Mouse (Mus musculus) spleen, embryonic (tissue): ENCODE data around the gene Pom121l2.

Experiments
- CTCF ChIA-PET: fragments of 350-600 bp; sonication (Branson Sonifier 250); formaldehyde crosslinking; loops from one replicate; lab custom pipeline; 2022; lab: Charles Lee

Gene Pom121l2

DNA sequence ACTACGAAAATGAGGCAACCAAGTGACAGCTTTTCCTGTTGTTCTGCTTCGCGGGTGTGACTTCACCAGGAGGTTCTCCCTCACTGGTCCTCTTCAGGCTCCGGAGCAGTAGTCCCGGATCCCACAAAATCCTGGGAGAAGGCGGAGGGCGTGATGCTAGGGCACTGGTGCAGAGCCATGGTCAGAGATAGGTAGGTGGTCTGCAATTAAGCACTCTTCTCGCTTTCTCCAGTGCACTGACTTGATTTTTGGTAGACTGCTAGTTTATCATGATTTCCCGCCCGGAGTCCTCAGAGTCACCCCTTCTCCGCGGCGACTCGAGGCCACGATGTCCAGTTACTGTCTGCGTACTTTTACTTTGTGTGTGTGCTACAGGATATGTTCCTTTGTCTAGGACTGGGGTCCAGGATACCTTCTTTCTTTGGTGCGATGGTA lies 33.4 kb downstream of the Pom121l2 start:
- CTCF ChIA-PET = interaction anchor here (1.7 to 2.9 kb wide), 2 partner anchors 9 to 18 kb away, joined by 5 to 12 read pairs; no protein-coding TSS in a partner anchor

DNA sequence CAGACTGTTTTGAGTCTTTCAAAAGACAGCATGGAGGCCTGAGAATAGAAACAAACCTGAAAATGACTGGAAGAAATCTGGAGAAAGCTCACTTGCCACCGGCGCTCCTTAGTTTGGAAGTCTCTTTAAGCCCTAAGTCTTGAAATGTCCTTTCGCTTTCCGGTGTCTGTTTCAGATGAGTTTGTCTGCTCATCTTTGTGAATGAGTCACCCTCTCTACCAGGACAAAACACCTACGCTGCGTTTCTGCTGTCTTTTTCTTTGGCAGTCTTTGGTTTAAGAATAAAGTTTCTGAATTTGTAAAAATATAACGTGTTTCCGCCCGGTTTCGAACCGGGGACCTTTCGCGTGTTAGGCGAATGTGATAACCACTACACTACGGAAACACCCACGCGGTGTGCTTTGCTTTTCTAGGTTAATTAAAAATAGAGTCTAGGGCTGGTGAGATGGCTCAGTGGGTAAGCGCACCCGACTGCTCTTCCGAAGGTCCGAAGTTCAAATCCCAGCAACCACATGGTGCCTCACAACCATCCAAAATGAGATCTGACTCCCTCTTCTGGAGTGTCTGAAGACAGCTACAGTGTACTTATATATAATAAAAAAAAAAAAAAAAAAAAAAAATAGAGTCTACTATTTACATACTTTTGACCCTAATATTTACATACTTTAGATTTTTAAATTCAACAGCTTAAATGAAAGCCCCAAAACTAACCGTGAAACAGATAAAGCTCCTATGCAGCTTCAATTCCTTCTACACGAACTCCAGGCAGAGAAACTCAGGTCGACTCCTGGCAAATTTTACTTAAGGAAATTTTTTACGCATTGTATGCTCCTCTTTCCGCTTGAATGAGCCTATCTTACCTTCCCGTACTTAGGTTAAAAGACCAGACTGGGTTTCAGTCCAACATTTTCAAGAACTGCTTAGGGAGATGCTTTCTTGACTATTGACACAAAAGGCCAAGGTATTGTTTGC lies 34.8 kb downstream of the Pom121l2 start:
- CTCF ChIA-PET = interaction anchor here (0.6 to 2.9 kb wide), 4 partner anchors 10 to 133 kb away, joined by 3 to 12 read pairs (median 4); no protein-coding TSS in a partner anchor

DNA sequence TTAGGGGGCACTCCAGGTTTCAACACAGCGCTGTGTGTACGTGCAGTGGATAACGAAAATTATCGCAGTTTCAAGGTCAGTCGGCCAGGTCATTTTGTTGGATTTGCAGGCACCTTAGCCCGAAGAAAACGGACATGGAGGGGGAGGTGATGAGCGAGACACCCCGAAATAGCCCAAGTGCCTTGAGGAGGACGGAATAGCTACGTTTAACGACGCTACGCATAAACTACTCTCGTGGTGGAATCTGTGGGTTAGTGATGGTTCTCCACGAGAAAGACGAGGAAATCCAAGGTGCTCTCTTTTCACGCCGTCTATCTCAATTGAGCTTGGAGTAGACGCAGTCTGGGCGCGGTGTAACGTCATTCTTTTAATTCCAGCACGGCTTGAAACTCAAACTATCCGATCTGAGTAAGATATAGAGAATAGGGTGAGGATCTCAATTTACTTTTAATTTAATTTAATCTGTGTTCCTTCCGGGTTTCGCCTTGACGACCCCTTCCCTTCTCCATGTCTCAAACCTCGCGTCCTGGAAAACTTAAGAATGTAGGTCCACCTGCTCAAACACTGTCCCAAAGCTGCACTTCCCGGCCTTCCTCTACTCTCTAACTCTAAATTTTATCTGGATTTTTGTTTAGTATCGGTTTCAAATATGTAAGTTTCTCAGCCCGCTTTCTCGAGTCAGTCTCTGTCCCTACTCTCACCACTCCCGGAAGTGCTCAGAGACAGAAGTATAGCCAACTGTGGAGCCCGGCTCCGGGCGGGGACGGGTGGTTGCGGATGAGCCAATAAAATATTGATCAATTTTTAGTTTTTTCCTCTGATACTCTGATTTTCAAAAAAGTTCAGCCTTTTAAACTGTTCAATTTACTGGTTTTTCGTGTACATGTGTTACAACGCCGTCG lies 39.2 kb downstream of the Pom121l2 start:
- CTCF ChIA-PET = interaction anchor here (0.6 to 1.4 kb wide), 2 partner anchors 10 to 14 kb away, joined by 4 to 6 read pairs; no protein-coding TSS in a partner anchor

DNA sequence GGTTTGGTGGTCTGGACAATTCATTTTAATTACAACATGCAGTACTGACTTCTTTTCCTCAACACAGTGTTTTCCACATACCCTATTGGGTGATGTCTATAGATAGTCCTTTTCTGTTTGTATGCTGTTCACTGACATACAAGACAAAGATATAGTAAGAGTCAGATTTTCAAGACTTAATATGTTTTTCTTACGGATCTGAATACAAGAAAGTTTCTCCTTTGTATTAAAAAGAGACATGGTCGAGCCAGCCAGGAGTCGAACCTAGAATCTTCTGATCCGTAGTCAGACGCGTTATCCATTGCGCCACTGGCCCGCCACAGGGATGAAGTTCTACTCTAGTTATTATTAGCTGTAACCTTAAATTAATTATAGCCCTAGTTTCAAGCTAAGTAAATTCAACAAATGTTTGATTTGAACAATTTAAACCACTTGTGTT lies 39.9 kb downstream of the Pom121l2 start:
- CTCF ChIA-PET = interaction anchor here (1.6 kb wide), 1 partner anchor 47 kb away, joined by 6 read pairs; no protein-coding TSS in a partner anchor

- CTCF ChIA-PET = interaction anchor here (1.6 kb wide), 1 partner anchor 48 kb away, joined by 6 read pairs; no protein-coding TSS in a partner anchor
Measured at GRCm38 (mm10) chr13:22021581-22021980, 40.6 kb downstream of the Pom121l2 start.

DNA sequence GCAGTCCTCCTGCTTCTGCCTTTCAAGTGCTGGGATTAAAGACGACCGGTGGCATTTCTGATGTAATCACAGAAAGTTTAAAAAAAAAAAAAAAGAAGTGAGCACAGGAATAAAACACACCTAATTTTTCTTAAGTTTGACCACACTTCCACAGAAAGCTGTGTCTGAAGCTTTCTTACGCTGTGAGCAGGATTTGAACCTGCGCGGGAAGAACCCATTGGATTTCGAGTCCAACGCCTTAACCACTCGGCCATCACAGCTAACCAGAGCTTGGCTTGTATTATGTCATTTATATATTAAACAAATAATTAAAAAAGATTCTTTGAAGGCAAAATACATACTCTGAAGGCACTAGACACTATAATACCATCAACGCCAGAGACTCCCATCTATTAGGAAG lies 41.2 kb downstream of the Pom121l2 start:
- CTCF ChIA-PET = interaction anchor here (0.7 to 1.6 kb wide), 3 partner anchors 16 to 678 kb away, joined by 4 to 7 read pairs (median 6); no protein-coding TSS in a partner anchor

DNA sequence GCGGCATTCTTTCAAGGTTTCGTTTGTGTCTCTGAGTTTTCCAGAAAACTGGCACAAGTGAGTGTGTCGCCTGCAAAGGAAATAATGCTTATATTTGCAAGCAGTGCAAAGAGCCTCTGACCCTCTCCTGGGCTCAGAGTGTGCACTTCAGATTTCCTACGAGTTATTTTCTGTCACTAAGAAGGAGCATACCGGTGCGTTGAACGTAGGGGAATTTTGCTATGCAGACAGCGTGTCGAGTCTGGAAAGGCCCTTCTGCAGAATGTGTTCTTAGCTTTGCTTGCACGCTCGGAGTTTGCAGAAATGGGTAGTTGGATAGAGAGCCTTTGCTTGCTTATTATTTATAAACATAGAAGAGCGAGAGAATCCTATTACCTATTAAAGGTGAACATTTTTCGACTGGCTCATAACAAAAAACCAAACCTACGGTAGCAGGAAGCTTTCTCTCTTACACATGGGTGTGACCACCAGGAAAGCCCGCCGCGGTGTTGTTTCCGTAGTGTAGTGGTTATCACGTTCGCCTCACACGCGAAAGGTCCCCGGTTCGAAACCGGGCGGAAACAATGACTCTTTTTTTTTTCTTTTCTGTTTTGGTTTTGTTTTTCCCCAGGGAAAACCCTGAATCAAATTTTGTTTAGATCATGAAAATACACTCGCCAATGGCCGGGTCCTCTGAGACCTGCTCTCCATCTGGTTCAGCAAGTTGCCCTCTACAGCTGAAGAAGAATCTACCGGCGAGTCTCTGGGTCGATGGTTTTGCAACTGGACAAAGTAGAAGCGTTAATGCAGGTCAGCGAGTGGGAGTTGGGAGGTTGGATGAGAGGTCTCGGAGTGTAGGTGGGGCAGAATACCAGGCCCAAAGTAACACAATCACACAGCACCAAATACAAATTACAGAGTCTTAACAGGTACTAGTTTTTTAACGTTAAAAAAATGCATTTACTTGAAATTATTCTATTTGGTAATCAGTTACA lies 45.4 kb downstream of the Pom121l2 start:
- CTCF ChIA-PET = interaction anchor here (1.0 kb wide), 1 partner anchor 8 kb away, joined by 4 read pairs; no protein-coding TSS in a partner anchor

DNA sequence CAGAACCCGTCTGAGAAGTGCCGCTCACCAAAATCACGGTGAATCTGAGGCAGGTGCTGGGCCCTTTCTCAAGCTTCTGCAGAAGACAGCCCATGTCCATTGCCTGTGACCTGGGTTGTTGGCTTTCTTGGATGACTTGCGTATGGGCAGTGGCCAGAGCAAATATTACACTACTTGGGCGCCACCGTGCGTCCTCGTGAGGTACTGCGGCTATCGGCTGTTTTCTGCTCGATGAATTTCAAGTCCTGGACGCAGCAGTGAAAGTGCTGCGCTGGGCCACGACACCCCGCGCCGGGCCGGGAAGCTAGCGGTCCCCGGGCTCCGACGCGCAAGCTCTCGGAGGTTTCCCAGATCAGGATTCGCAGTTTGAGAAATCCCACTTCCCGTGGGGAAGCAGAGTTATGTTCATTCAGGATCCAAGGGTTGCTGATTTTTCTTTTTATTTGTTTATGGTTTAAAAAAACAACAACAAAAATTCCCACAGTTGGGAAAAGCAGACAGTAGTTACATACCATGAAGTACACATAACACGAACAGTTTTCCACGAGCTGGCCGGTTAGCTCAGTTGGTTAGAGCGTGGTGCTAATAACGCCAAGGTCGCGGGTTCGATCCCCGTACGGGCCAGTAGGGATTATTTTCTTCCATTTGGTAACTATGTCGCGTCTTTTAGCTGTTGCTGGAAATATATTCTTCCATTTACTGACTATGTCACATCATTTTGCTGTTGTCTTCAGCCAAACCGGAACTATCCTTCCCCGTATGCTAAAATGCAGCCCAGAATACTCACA lies 47.9 kb downstream of the Pom121l2 start:
- CTCF ChIA-PET = interaction anchor here (0.6 to 2.0 kb wide), 6 partner anchors 11 to 1403 kb away, joined by 3 to 10 read pairs (median 4); no protein-coding TSS in a partner anchor

DNA sequence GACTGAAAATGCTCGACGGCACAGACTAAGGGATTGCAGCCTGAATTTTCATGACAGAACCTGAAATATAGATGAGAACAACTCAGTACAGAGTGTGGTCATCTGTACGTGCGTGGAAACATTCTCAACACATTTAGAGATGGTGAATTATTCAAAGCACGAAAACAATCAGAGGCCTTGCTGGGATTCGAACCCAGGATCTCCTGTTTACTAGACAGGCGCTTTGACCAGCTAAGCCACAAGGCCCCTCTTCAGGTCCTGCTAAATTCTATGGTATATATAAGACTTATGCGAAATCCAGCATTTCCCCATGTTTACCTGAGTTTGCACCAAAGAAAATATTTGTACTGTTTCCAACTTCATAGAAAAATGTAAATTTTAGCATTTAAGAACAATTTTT lies 48.9 kb downstream of the Pom121l2 start:
- CTCF ChIA-PET = interaction anchor here (0.5 to 2.0 kb wide), 3 partner anchors 10 to 312 kb away, joined by 3 to 10 read pairs (median 4); no protein-coding TSS in a partner anchor

DNA sequence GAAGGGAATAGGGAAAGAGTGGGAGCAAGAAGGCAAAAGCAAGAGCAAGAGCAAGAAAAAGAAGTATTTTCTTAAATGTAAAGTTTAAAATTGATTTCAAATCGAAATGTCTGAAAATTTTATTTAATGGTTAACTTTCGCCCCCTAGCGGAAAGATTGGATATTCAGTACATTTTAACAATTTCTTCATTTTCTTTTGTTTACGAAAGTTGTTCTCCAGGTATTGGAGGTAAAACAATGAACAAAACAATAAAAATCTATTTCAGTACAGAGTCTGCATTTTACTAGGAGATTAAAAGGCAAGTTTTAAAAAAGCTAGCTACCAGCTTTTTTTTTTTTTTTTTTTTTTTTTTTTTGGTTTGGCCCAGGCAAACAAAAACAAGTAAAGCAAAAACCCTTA lies 49.5 kb downstream of the Pom121l2 start:
- CTCF ChIA-PET = interaction anchor here (0.5 to 1.1 kb wide), 6 partner anchors 9 to 1556 kb away, joined by 3 to 17 read pairs (median 4); partner anchors contain the start of gene Hist1h4k

- CTCF ChIA-PET = interaction anchor here (0.7 kb wide), 2 partner anchors 60 to 1401 kb away, joined by 4 to 11 read pairs; no protein-coding TSS in a partner anchor
Measured at GRCm38 (mm10) chr13:22033741-22034442, 52.9 kb downstream of the Pom121l2 start.

DNA sequence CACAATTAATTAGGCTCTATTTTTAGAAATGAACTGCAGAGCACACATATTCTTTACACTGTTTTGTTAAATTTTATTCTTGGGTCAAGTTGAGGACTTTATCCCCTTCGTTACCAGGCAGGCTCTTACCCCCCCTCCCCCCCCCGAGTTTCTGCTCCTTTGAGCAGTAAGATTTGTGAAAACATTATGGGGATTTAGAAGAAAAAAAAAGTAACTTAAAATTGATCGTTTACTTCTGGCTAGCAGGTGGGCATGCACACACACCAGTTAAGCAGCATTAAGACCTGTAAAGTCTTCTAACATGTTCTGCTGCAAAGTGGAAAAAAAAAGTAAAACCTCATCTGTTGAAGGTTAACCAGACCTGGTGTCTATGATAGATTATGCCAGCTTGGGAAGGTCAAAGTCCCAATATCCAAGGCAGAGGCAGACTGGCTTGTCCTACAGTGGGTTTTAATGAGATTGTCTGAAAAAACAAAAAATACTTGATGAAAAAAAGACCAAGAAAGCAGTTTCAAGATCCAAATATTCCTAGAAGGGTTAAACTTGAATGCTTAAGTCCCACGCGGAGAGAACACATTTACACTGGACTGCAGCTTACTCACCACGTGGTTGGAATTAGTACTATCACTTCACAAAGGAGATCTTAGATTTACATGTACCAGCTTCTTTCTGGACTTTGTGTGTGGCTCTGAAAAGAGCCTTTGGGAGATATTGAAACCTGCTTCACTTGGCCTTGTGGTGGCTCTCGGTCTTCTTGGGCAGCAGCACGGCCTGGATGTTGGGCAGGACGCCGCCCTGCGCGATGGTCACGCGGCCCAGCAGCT lies 53.7 kb downstream of the Pom121l2 start:
- CTCF ChIA-PET = no interaction called here

DNA sequence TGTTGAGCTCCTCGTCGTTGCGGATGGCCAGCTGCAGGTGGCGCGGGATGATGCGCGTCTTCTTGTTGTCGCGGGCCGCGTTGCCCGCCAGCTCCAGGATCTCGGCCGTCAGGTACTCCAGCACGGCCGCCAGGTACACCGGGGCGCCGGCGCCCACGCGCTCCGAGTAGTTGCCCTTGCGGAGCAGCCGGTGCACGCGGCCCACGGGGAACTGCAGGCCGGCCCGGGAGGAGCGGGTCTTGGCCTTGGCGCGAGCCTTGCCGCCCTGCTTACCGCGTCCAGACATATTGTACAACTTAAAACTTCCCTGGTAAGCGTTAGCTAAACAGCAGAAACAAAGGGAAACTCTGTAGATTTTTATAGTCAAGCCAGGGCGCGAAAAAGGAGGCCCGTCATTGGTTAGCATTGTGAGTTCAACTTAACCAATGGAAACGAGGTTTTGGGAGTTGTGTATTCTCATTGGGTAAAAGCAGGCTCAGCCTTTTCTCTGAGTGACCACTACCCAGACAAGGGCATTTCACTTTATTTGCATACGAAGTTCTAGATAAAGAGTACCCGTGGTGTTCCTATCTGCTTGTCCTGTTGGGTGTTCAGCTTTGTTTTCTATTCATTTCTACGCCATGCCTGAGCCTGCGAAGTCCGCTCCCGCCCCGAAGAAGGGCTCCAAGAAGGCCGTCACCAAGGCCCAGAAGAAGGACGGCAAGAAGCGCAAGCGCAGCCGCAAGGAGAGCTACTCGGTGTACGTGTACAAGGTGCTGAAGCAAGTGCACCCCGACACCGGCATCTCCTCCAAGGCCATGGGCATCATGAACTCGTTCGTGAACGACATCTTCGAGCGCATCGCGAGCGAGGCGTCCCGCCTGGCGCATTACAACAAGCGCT lies 54.5 kb downstream of the Pom121l2 start, which contains the start of the genes Hist1h2ah and Hist1h2bk:
TSS of gene Hist1h2ah (minus strand) at position 302 of the 882 bp plus-strand sequence.
TSS of gene Hist1h2bk (plus strand) at position 604 of the 882 bp plus-strand sequence.
- CTCF ChIA-PET = interaction anchor here (0.5 kb wide), 1 partner anchor 8 kb away, joined by 3 read pairs; the partner anchor contains the start of gene Hist1h2bj

DNA sequence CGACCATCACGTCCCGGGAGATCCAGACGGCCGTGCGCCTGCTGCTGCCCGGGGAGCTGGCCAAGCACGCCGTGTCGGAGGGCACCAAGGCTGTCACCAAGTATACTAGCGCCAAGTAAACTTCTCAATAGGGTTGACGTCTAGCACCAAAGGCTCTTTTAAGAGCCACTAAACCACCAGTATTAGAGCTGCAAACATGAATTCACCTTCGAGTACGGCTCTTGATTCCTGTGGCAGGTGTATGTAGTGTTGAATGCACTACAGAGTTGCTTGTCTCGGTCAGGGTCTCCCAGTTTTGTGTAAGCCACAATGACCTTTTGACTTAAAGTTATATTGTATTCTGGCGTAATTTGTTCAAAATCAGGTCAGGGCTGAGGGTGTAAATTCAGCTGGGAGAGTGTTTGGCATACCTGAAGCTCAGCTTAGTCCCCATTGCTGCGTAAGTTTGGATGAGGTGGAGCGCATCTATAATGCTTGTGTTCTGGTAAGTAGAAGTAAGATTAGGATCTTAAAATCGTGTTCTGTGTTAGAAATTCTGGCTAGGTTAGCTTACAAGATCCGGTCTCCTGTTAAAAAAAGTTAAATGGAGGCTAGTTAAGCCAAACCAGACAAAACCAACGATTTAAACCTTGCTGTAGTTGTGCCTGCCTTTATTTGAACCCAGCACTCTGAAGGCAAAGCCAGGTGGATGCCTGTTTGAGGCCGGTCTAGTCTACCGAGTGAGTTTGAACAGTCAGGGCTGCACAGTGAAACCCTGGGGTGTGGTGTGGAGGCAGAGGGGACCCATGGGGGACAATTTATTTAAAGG lies 55.4 kb downstream of the Pom121l2 start:
- CTCF ChIA-PET = interaction anchor here (0.6 kb wide), 1 partner anchor 57 kb away, joined by 3 read pairs; no protein-coding TSS in a partner anchor

GRCm38 (mm10) chr13:22036986-22037385 lies 56.0 kb downstream of the Pom121l2 start:
- CTCF ChIA-PET = interaction anchor here (0.6 kb wide), 2 partner anchors 58 to 346 kb away, joined by 3 to 4 read pairs; no protein-coding TSS in a partner anchor
